Mouse (Mus musculus) stomach, postnatal 0 days (tissue): ENCODE results near the gene Ramp1.

Experiments used
- CTCF ChIP-seq: IDR thresholded peaks from 2 replicates; pipeline ENCODE4 v1.5.1; 2016; ENCODE audit warnings: antibody characterized with exemption, low read depth, mild to moderate bottlenecking, moderate library complexity
- EP300 ChIP-seq: optimal IDR thresholded peaks from 2 replicates; pipeline ENCODE3; 2016; ENCODE audit warnings: antibody characterized with exemption

- no peak for TF ChIP-seq CTCF
- no peak for TF ChIP-seq EP300
Measured at GRCm38 (mm10) chr1:91151509-91151908, 28.1 kb upstream of the Ramp1 start.
